ENCODE assay signal across 10 mouse cellular contexts in the genomic region with DNA sequence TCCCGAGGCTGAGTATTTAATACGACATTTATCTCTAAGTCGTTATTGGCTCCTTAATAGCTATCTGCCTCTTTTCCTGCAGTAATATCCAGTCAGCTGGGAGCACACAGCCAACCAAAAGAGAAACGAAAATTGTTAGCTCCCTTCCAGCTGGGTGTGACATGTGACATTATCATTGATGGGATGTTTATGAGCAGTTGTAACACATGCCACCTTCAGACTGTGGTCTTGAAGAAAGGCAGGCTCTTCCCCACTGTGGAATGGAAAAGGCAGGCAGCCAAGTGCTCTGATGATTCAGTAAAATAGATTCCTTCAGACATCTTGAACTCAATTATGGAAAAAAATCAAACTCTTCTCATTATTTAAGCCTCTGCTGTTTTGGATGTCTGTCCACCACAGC. TPM values are rescaled to one million over a fixed set of nuclear protein-coding genes. Genes with fewer than 3 reads are reported as not detected.
DNase-seq lines count a peak whose midpoint lies in the region; ATAC-seq lines count a peak whose summit lies in the region.
"Had no signal": no experiment of that assay in that cellular context is flagged by ENCODE, and none has a peak within 500 bp of the region (broad histone marks: within the 10 kb centered on the region; RNA-seq: fewer than 3 reads in every experiment).

No protein-coding gene starts in this region.

- DNase-seq in heart, postnatal 36 days = no peak
- DNase-seq in lung, postnatal 36 days = no peak
- peak; percentile 51 for DNase-seq in brain, adult 2 months (ENCODE audit: low read depth, low spot score)
- peak; percentile 15 for DNase-seq in lung, postnatal 14 days
- no peak for DNase-seq in kidney, postnatal 14 days
- no peak for DNase-seq in left cerebral cortex, postnatal 36 days (ENCODE audit: low spot score in 2 of 2)
- DNase-seq: liver, postnatal 0 days; right cerebral cortex, postnatal 14 days had no signal

- ATAC-seq in heart, embryonic 12.5 days (ENCODE audit: insufficient number of reproducible peaks, low FRiP score) = no peak
- peak; percentile 56; the same call in 1 of the 2 replicates for ATAC-seq in lung, embryonic 15.5 days (ENCODE audit: borderline replicate concordance, extremely low read depth, low FRiP score, low TSS enrichment)
- ATAC-seq: liver, postnatal 0 days had no signal

- intact Hi-C loops in heart, postnatal 36 days (cut with DNase I) = no loop called here
- intact Hi-C loops in left cerebral cortex, postnatal 36 days (cut with DNase I) = no loop called here

- no peaks in the 10 kb centered on the region for H3K9me3 ChIP-seq in heart, embryonic 12.5 days (replicated peaks)
- no peaks in the 10 kb centered on the region for H3K9me3 ChIP-seq in lung, embryonic 15.5 days

- peaks cover 8% of the 10 kb centered on the region for H3K4me1 ChIP-seq in heart, embryonic 12.5 days (replicated peaks)
- H3K4me1 ChIP-seq in lung, embryonic 15.5 days = peaks cover 15% of the 10 kb centered on the region

- no peak overlapping the region for H3K9ac ChIP-seq in heart, embryonic 12.5 days
- no peak overlapping the region for H3K9ac ChIP-seq in lung, embryonic 15.5 days
- H3K9ac ChIP-seq: liver, postnatal 0 days had no signal

- H3K36me3 ChIP-seq in heart, embryonic 12.5 days = no peaks in the 10 kb centered on the region
- H3K36me3 ChIP-seq in lung, embryonic 15.5 days = no peaks in the 10 kb centered on the region

- no peaks in the 10 kb centered on the region for H3K27me3 ChIP-seq in heart, embryonic 12.5 days (replicated peaks)
- no peaks in the 10 kb centered on the region for H3K27me3 ChIP-seq in lung, embryonic 15.5 days

- H3K4me2 ChIP-seq in heart, embryonic 12.5 days = no peak overlapping the region
- H3K4me2 ChIP-seq in lung, embryonic 15.5 days = no peak overlapping the region

- 65% methylated on average over 4 of the region's 4 CpGs for WGBS in heart, embryonic 12.5 days
- 58% methylated on average over 4 of the region's 4 CpGs for WGBS in lung, embryonic 15.5 days

- 0 out of 2 replicates have a peak overlapping the region, but pooled peaks have one; percentile 18 for H3K27ac ChIP-seq in heart, embryonic 12.5 days (ENCODE audit: poor library complexity, severe bottlenecking)
- H3K27ac ChIP-seq in lung, embryonic 15.5 days = peak overlapping the region; percentile 38; the same call in 1 of the 2 replicates

- H3K4me3 ChIP-seq in heart, embryonic 12.5 days = no peak overlapping the region
- no peak overlapping the region for H3K4me3 ChIP-seq in lung, embryonic 15.5 days

RNA-seq across cellular contexts. Expression of a gene that starts 46.5 kb away (rescaled TPM):
- 18.0 and 18.7 TPM in 2 replicates for polyA plus RNA-seq in heart, embryonic 12.5 days (2016; fragmentation: Nextera tagmentation; extraction: Ambion mirVana)
- 10 to 100 TPM; 32.1 to 35.1 TPM for total RNA-seq in heart, postnatal 36 days (2021)
- 19.0 and 21.4 TPM in 2 replicates for polyA plus RNA-seq in lung, embryonic 15.5 days (2015; fragmentation: Nextera tagmentation; extraction: Ambion mirVana)
- 100 to 1,000 TPM; 119 to 138 TPM for total RNA-seq in left cerebral cortex, postnatal 36 days (2021)

Comparison
In these comparisons a context has a peak if more than half of its experiments do, and no peak if none do; other contexts are left out.
1. DNase-seq: peak in brain, adult 2 months (single experiment) and lung, postnatal 14 days (single experiment); none in heart, postnatal 36 days (0 of 2), lung, postnatal 36 days (single experiment), kidney, postnatal 14 days (single experiment) and left cerebral cortex, postnatal 36 days (0 of 2).